Mouse (Mus musculus) embryo, embryonic 10 days (tissue): Measurements from ENCODE around the gene Mef2b.
A peak's percentile ranks its signal among the peaks of the same experiment; 100 is the strongest.

ENCODE experiments used
- DNase-seq: peaks from one replicate; pipeline ENCODE4 v3.0.0-alpha.2; 2015; ENCODE audit warnings: low spot score

Mef2b gene

DNA sequence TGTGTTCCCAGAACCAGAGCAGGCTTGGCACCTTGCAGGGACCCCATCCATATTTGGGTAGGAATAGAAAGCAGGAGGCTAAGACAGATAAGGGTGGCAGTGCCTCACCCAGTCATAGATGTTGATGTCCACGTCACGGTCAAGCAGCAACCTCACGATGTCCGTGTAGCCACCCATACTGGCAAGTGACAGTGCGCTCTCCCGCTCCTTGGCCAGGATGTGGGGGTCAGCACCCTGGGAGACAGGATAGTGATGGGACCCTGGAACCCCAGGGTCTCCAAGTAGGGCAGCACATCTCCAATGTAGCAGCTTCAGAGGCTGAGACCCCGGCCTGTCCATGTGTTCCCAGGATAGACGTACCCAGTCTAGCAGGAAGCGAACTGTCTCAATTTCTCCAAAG is 4.6 kb upstream of the Mef2b start:
- DNase-seq: no peak

DNA sequence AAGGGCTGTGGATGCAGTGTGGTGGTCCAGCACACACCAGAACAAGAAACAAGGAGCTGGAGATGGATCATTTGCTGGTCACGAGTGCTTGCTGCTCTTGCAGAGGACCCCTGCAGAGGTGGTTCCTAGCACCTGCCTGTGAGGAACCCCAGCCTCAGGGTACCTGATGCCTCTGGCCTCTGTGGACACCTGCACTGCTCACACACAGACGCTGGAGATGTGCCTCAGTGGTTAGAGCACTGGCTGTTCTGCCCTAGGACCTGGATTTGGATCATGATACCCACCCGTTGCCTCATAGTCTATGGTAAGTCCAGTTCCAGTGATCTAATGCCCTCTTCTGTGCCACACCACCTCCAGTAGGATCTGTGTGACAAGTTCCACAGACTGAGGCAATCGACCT is 2.9 kb upstream of the Mef2b start:
- no peak for DNase-seq

DNA sequence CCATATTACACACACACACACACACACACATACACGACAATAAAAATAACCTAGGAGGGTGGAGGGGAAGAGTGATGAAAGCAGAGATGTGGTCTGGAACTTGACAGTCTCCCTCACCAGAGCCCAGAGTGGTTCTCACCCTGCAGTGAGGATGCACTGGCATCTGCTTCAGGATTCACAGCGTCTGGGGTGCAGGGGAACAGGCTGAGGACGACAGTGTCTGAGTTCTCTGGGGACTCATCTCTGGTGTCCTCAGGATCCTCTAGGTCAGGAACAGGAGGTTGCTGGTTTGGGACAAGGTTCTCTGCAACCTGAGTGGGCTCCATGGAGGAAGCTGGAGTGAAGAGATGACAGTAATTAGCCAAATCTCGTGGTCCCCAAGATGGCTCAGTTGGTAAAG is 1.6 kb upstream of the Mef2b start:
- DNase-seq: no peak

DNA sequence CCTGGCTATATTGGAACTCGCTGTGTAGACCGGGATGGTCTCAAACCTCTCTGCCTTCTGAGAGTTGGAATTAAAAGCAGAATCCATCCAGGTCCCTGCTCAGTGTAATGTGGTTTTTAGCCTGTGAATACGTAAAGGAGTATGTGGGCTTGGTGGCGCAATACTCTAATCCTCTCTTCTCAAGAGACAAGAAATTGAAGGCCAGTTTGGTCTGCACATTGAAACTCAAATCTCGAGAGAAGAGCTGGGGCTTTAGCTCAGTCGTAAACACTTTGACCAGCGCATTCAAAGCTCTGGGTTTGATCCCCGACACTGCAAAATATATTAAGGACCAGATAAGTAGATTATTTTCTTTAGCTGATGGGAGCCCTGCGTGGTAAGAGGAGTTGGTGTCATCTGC is 470 bp downstream of the Mef2b start:
- DNase-seq: no peak

DNA sequence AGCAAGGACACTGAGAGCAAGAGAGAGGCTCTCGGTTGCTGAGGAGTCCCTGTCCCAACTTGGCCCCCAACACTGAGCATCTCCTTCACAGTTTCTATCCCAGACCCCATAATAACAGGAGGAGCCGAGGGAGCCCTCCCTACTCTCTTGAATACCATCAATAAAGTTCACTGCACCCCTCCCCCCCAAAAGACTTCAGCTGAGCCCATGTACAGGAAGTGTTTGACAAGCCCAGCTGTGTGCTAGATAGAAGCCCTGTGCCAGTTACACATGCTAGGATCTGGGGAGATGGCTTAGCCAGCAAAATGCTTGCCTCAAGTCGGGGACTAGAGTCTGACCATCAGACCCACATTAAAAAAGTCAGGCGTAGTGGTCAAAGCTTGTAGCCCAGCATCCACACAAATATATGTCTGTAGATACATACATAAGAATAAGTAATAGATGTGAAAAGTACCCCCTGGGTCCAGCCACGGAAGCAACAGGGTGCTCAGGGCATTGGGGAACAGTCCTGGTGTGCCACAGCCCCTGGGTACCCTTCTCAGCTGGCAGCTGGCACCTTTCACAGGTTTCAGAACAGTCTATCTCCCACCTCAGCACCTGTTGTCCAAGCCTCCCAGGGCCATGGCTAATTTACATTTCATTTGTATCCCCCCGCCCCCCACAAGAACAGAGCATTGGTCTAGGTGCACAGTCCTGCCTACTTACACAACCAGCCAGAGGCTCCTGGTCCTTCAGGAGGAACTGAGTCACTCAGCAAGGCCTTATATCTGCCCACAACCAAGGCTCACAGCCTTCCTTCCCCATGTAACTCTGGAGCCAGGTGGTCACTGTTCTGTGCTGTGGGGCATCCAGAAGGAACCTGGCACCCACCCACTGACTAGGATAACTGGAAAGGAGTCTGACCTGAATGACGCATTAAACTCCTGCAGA is 8.4 kb downstream of the Mef2b start:
- DNase-seq: no peak

DNA sequence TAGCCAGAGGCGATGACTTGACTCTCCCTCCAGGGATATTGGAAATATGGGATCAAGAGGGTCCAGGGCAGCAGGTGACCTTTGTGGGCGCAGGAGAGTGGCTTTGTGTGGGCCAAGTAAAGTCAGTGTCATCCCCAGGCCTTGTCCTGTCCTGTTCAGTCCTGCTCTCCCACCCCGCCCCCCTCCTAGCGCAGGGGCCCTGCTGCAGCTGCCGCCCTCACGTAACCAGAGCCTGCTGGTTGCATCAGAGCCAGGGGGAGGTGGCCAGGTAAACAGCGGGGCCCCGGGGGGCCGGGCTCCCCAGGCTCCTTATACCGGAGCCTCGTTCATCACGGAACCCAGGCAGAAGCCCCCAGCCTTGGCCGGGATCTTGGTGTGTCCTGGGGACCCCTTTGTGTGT is 10.6 kb downstream of the Mef2b start:
- no peak for DNase-seq

DNA sequence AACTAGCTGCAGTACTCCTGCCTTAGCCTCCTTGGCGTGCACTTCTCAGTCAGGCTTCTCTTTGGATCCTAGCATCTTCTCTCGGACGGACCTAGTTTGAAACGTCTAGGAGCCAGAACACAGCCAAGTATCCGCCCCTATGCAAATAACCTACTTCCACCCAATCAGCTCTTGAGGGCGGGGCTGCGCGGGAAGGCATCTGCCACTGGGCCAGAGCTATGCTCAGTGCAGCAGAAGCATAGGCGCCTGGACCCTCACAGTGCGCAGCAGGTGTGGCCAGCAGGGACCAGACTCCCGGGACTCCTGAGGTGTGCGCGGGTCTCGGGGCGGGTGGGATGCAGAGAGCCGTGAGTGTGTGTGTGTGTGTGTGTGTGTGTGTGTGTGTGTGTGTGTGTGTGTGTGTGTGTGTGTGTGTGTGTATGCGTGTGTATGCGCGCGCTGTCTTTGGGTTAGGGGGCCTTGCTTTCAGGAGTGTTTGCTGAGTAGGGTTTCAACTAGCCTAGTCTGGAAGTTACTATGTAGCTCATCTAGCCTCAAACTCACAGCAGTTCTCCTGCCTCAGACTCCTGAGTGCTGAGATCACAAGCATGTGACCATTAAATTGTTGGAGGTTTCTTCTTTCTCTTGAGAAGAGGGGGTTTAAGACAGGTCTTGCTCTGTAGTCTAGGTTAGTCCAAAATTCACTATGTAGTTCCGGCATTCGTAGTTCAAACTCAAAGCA is 13.2 kb downstream of the Mef2b start:
- DNase-seq: peak; percentile 91

DNA sequence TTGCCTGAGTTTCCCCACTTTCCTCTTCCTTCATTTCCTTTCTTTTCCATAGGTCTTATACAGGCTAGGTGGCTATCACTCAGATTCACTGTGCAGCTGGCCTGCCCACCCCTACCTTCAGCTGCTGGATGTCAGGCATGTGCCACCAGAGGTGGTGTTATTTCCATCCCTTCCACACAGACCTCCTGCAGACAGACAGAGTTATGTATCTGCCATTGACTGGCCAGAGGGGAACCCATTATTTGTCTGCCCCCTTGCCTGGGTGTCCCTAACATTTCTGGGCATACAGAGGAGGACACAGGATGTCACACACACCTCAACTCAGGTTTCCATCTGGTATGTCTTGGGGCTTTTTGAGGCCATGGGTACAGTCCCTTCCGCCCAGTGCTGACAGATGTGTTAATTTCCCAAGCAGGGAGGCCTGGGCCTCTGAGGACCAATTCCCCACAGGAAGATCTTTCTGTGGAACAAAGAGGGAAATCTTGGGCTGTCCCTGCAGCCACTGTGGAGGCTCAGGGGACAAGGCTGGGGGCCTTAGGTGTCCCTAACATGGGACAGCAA is 17.8 kb downstream of the Mef2b start:
- no peak for DNase-seq

DNA sequence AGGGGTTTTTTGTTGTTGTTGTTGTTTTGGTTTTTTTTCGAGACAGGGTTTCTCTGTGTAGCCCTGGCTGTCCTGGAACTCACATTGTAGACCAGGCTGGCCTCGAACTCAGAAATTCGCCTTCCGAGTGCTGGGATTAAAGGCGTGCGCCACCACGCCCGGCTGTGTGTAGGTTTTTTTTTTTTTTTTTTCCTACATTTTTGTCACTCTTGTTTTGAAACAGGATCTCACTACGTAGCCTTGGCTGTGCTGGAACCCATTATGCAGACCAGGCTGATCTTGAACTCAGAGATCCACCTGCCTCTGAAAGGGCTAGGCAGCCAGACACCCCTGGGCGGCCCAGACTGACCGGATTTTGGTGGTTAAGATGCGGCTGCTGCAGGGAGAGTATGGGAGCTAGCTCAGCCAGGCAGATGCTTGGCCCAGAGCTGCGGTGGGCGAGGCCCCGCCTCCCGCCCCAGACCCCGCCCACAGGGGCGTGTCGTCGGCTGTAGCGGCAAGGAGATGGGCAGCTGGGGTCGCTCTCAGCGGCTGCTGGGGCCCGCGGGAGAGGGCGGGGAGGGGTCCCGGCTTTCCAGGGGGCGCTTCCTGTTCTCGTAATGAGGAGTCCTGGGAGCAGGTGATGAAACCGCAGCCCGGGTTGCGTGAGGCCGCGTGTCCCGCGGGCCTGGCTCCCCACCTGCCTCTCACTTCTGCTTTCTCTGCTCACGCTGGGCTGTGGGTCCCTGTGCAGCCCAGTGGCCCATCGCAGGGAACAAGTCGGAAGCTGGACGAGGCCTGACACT is 18.8 kb downstream of the Mef2b start:
- peak; percentile 73 for DNase-seq

DNA sequence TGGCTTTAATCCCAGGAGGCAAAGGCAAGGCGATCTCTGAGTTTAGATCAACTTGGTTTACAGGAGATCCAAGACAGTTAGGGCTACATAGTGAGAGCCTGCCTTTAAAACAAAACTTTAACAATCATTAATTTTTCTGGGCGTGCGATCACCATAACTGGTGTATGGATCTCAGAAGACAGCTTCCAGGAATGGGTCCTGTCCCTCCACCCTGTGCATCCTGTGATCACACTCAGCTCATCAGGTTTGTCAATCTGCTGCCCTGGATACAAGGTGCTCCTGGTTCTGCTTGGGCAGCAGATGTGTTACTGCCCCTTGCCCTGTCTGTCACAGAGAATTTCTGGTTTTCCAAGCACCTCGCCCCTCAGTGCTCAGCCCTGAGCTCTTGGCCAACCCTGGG is 19.7 kb downstream of the Mef2b start:
- DNase-seq: no peak

DNA sequence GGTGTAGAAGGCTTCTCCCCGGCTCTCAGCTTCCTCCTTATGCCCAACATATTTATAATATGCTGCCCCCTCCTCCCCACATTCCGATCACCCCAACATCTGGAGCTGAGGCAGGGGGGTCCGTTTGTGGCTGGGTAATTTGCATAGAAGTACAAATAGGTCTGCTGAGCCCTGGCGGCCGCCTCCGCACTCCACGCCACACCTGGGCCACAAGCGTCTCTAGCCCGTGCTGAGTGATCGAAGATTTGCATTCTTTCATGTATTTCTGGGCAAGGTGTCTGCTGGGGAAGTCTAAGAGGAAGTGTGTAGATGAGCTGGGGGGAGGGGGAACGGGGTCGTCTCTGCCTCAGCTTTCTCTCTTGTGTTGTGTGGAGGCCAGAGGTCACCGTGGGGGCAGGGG is 20.5 kb downstream of the Mef2b start:
- DNase-seq: no peak

DNA sequence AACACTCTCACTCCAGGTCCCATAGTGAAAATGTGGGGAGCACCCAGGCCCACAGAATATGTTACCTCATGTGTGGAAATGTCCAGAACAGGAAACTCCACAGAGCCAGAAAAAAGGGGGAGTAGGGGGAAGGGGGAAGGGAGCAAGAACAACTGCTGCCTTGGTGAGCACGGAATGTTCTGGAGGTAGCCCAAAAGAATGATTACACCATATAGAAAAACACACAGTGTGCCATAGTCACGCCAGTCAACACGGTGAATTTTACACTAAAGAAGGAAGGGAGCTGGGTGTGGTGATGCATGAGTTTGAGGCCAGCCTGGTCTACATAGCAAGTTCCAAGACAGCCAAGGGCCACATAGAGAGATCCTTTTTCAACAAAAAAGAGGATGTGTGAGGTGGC is 23.8 kb downstream of the Mef2b start:
- no peak for DNase-seq

DNA sequence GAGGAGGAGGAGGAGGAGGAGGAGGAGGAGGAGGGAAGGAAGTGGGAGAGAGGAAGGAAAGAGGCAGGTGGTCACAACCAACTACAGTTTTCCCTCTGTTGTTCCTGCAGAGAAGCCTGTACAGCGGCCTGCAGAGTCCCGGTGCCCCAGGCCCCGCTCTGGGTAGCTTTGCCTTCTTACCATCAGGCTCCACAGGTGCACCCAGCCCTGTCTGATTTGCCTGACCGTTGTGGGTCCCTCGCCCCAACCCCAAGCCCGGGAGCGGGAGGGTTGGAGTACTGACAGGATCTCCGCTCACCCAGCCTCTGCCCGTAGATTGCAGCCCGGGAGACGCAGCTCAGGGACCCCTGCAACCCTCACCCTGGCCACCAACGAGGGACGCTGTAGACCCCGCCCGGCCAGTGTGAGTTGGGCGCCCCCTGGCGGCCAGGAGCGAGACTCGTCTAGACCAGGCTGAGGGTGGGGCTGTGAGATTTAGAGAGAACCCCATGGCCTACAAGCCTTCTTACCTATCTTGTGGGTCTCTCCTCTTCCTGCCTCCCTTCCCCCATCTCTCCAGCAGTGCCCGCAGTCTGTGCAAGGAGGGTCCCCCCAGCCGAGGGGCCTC is 27.1 kb downstream of the Mef2b start:
- peak; percentile 84 for DNase-seq

DNA sequence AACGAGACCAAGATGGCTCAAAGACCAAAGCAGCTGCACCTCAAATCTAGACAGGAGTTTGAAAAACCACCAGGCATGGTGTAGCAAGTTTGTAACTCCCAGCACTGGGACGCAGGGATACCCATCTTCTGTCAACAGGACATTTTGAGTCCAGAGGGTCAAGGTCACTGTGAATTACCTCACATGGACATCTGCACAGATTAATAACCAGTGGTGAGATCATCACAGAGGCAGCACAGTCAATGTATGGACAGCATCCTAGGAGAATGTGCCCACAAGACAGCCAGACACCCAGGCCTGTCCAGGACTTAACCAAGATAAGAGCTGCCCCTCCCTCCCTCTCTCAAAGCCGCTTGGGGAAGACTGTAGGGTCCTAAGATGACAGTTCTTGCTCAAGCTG is 30.6 kb downstream of the Mef2b start:
- DNase-seq: no peak

DNA sequence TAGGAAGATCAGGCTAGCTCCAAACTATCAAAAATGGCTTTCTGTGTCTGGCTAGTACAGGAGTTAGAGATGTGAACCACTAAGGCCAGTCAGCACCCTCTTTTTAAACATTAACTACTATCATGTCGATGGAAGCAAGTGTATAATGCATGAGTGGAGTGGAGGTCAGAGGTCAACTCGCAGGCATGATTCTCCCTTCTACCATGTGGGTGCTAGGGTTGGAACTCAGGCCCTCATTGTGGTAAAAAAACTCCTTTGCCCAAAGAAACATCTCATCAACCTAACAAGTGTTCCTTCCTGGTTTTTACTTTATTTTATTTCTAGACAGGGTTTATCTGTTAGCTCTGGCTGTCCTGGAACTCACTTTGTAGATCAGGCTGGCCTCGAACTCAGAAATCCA is 31.2 kb downstream of the Mef2b start:
- DNase-seq: no peak

DNA sequence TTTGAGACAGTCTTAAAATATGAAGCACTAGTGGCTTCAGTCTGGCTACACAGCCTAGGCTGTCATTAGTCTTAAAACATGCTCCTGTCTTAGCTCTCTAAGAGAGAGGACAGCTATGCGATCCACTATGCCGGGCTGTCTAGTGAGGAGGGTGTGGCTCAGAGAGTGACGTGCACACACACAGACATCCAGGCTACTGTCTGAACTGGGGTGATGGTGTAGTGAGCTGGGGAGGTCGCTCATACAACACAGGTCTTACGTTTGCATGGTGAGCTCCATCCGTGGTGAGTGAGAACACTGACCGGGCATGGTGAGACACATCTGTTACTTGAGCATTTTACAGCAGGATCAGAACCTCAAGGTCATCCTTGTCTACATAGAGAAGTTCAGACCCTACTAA is 31.7 kb downstream of the Mef2b start:
- no peak for DNase-seq

DNA sequence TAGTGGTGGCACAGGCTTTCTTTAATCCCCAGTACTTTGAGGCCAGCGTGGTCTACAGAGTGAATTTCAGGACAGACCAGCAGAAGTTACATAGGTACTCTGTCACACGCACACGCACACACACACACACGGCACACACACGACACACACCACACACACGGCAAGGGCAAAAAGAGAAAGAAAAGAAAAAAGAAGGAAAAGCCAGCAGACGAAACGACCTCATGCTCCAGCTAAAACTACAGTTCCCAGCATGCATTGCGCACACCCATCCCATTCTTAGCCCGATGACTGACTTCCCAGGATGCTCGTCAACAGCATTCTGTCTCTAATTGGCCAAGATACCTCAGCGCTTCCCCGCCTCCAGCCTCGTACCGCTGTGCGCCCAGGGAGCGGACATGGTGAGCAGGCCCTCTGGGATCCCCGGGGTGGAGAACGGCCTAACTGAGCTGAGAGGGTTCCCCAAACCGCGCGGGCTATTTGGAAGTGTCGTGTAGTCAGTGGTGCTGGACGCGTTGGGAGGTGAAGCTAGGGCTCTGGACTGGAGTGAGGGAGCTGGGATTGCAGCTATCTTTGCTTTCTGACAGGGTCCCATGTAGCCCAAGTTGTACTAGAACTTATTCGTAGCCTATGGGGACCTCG is 32.7 kb downstream of the Mef2b start, which contains the start of gene Tmem161a:
TSS of gene Tmem161a (plus strand) at position 314 of the 639 bp plus-strand sequence.
- DNase-seq: peak; percentile 99

DNA sequence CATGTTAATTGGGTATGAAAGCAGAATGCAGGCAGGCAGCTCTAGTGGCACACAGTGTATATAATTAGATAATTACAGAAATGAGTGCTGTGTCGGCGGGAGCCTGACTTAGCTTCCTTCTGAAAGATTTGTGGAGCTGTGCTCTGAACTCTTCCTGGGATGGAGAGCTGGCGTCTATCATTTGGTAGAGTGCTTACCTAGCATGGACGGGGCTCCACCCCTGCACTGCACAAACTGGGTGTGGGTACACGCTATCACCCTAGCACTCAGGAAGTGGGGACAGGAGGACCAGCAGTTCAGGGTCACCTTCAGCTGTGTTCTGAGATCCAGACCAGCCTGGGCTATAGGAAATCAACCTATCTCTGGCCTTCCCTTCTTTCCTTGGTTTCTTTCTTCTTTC is 33.8 kb downstream of the Mef2b start:
- no peak for DNase-seq

DNA sequence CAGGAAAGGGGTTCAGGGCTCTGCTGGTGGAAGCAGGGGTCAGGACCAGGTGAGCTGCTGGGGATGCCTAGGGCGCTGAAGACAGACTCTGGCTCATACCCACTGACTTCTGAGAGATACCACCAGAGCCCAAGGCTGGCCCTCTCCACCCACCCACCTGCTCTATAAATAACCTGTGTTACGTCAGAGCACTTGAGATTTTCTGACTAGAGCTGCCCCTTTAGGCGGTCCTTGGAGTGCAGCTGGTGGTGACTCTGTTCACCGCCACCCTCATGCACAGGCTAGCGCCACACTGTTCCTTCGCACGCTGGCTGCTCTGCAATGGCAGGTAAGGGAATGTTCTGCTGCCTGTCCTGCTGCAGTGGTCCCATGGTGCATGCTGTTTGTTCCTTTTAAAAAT is 34.6 kb downstream of the Mef2b start:
- no peak for DNase-seq

DNA sequence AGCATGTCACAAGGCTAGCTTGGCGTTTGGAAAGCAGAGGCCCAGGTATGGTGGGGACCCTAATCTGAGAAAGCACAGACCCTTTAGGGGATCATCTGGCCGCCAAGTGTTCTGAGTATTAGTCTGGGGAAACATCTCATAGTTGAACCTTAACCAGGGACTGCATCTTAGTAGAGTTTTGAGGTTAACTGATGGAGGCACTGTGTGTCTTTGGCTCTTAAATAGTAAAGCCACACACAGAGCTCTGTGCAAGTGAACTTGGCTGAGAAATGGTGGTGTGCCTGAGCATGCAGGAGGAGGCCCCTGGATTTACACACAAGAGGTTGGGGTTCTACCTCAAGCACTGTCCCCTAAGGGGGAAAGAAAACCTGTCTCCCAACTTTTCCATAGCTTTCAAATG is 38.7 kb downstream of the Mef2b start:
- DNase-seq: no peak

DNA sequence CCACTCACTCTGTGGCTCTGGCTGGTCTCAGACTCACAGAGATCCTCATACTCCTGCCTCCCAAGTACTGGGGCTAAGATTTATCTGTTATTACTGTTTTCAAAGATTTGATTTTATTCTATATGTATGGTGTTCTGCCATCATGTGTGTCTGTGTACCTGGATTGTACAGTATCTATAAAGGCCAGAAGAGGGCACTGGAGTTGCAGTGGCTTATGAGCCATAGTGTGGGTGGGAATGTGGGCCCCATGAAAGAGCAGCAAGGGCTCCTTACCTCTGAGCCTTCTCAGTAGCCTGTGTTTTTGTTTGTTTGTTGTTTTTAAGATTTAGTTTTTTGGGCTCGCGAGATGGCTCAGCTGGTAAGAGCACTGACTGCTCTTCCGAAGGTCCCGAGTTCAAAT is 39.6 kb downstream of the Mef2b start:
- DNase-seq: peak; percentile 31
